Comparison of ENCODE assay signal across 11 mouse cellular contexts in genomic region chr8:10534619-10535286, GRCm38 (mm10).
A peak's percentile ranks its signal among the peaks of the same experiment; 100 is the strongest.
DNase-seq lines count a peak whose midpoint lies in the region; ATAC-seq lines count a peak whose summit lies in the region.
"Had no signal": no experiment of that assay in that cellular context is flagged by ENCODE, and none has a peak within 500 bp of the region (broad histone marks: within the 10 kb centered on the region; RNA-seq: fewer than 3 reads in every experiment).

No protein-coding gene starts in this region.

- 69% methylated on average over 16 of the region's 16 CpGs for WGBS in embryonic facial prominence, embryonic 11.5 days
- 69% methylated on average over 16 of the region's 16 CpGs for WGBS in embryonic facial prominence, embryonic 10.5 days
- WGBS in midbrain, embryonic 13.5 days, result 42% methylated on average over 16 of the region's 16 CpGs

- ATAC-seq in embryonic facial prominence, embryonic 11.5 days (replicated peaks; ENCODE audit: insufficient number of reproducible peaks, low FRiP score, low TSS enrichment, low read depth), result no peak
- peak; percentile 55 for ATAC-seq in midbrain, embryonic 13.5 days
- ATAC-seq: liver, postnatal 0 days had no signal

- no peak overlapping the region for H3K4me3 ChIP-seq in embryonic facial prominence, embryonic 11.5 days (ENCODE audit: low read depth, low read length)
- H3K4me3 ChIP-seq in embryonic facial prominence, embryonic 10.5 days, result no peak overlapping the region
- H3K4me3 ChIP-seq in midbrain, embryonic 13.5 days (replicated peaks), result no peak overlapping the region
- H3K4me3 ChIP-seq: hindbrain, embryonic 13.5 days had no signal

- no peaks in the 10 kb centered on the region for H3K27me3 ChIP-seq in embryonic facial prominence, embryonic 11.5 days (ENCODE audit: control insufficient read depth, insufficient read depth, low read length)
- no peaks in the 10 kb centered on the region for H3K27me3 ChIP-seq in embryonic facial prominence, embryonic 10.5 days (replicated peaks; ENCODE audit: low read depth, poor library complexity, severe bottlenecking)
- H3K27me3 ChIP-seq in midbrain, embryonic 13.5 days, result no peaks in the 10 kb centered on the region
- H3K27me3 ChIP-seq: hindbrain, embryonic 13.5 days had no signal

- H3K4me1 ChIP-seq in embryonic facial prominence, embryonic 11.5 days (ENCODE audit: control insufficient read depth, insufficient read depth, low read length), result no peaks in the 10 kb centered on the region
- H3K4me1 ChIP-seq in embryonic facial prominence, embryonic 10.5 days, result no peaks in the 10 kb centered on the region
- peaks cover 9% of the 10 kb centered on the region for H3K4me1 ChIP-seq in midbrain, embryonic 13.5 days (replicated peaks)
- H3K4me1 ChIP-seq: hindbrain, embryonic 13.5 days had no signal

- H3K36me3 ChIP-seq in embryonic facial prominence, embryonic 11.5 days (replicated peaks; ENCODE audit: control insufficient read depth, insufficient read depth, low read depth, low read length), result no peaks in the 10 kb centered on the region
- no peaks in the 10 kb centered on the region for H3K36me3 ChIP-seq in embryonic facial prominence, embryonic 10.5 days (replicated peaks)
- H3K36me3 ChIP-seq in midbrain, embryonic 13.5 days, result no peaks in the 10 kb centered on the region

- H3K4me2 ChIP-seq in embryonic facial prominence, embryonic 11.5 days (ENCODE audit: low read depth, low read length), result no peak overlapping the region
- H3K4me2 ChIP-seq in midbrain, embryonic 13.5 days (replicated peaks), result no peak overlapping the region
- H3K4me2 ChIP-seq: hindbrain, embryonic 13.5 days had no signal

- no peaks in the 10 kb centered on the region for H3K9me3 ChIP-seq in embryonic facial prominence, embryonic 11.5 days (replicated peaks; ENCODE audit: control insufficient read depth, low read length)
- H3K9me3 ChIP-seq in embryonic facial prominence, embryonic 10.5 days, result no peaks in the 10 kb centered on the region
- H3K9me3 ChIP-seq in midbrain, embryonic 13.5 days, result no peaks in the 10 kb centered on the region
- H3K9me3 ChIP-seq: hindbrain, embryonic 13.5 days had no signal

- peak; percentile 8 for DNase-seq in embryonic facial prominence, embryonic 11.5 days (ENCODE audit: low spot score)
- no peak for DNase-seq in embryonic facial prominence, embryonic 10.5 days (ENCODE audit: low spot score)
- DNase-seq in lung, postnatal 25 days (ENCODE audit: low spot score), result peak; percentile 45
- no peak for DNase-seq in lung, postnatal 4 days
- DNase-seq in gastrocnemius, adult 8-10 months (ENCODE audit: low spot score in 2 of 2), result no peak
- DNase-seq in kidney, adult 8-10 months, result no peak
- no peak for DNase-seq in ovary, adult 18-20 months (ENCODE audit: low spot score)
- DNase-seq: B cell, adult 2 months; liver, postnatal 0 days had no signal

- H3K9ac ChIP-seq in embryonic facial prominence, embryonic 11.5 days (replicated peaks; ENCODE audit: low read length), result no peak overlapping the region
- H3K9ac ChIP-seq in midbrain, embryonic 13.5 days (replicated peaks), result no peak overlapping the region
- H3K9ac ChIP-seq: hindbrain, embryonic 13.5 days; liver, postnatal 0 days had no signal

- no peak overlapping the region for H3K27ac ChIP-seq in embryonic facial prominence, embryonic 11.5 days (replicated peaks; ENCODE audit: low read depth, low read length)
- H3K27ac ChIP-seq in embryonic facial prominence, embryonic 10.5 days (replicated peaks), result no peak overlapping the region
- no peak overlapping the region for H3K27ac ChIP-seq in midbrain, embryonic 13.5 days
- H3K27ac ChIP-seq: hindbrain, embryonic 13.5 days had no signal

Comparison
In these comparisons a context has a peak if more than half of its experiments do, and no peak if none do; other contexts are left out.
1. DNase-seq: peak in embryonic facial prominence, embryonic 11.5 days (single experiment) and lung, postnatal 25 days (single experiment); none in embryonic facial prominence, embryonic 10.5 days (single experiment), lung, postnatal 4 days (0 of 2), gastrocnemius, adult 8-10 months (0 of 2), kidney, adult 8-10 months (0 of 2) and ovary, adult 18-20 months (single experiment).